Mouse (Mus musculus): ENCODE measurements at regions not wholly inside any gene's neighbourhood (a gene's known extent, or its start where the extent isn't known, plus 50 kb on each side); places are given as distances from the start of the nearest gene placed in this dataset.

GRCm38 (mm10) chr12:7691996-7692395 is 285.5 kb upstream of the Apob start:
- Histone ChIP-seq H3K36me3 (no peaks in the 10 kb centered on the region), H3K27me3 (no peaks in the 10 kb centered on the region), H3K9ac (no peak overlapping the region), H3K9me3 (replicated peaks) (no peaks in the 10 kb centered on the region), H3K4me1 (0 out of 2 replicates have a peak, but pooled peaks cover 4% of the 10 kb centered on the region), H3K4me3 (replicated peaks) (no peak overlapping the region), H3K4me2 (no peak overlapping the region), H3K27ac (no peak overlapping the region)
- 21% methylated on average over 7 of the region's 7 CpGs for WGBS
- no peak for ATAC-seq (replicated peaks; ENCODE audit: low FRiP score)

DNA sequence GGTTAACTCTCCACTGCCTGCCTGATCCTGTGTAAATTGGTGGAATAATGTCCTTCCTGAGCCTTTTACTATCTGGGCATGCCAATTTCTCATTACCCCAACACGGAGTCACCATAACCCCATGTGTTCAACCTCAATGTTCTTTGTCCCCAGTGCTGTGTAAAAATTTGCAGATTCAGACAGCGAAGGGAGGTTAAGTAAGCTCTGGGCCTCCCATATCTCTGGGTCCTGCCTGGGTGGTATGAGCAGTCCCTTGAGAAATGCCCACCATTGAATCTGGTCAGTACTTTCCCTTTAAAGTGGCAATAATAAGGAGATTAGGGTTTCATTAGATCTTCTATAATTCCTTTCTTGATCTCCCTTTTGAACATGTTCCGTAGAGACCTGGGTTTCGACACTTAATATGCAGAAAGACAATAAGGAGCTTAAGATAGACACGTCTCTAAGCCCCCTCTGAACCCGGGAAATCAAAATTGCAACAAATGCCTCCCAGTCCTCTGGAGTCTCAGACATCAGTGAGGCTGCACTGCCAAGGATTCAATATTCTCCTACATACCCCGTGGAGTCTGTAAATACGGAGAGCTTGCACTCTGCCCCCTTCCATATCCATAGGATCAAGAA is 279.0 kb upstream of the Apob start:
- Histone ChIP-seq H3K27ac (no peak overlapping the region), H3K4me2 (no peak overlapping the region), H3K9me3 (replicated peaks) (no peaks in the 10 kb centered on the region), H3K4me3 (replicated peaks) (no peak overlapping the region), H3K9ac (no peak overlapping the region), H3K36me3 (no peaks in the 10 kb centered on the region), H3K27me3 (no peaks in the 10 kb centered on the region), H3K4me1 (no peaks in the 10 kb centered on the region)
- 85% methylated on average over 8 of the region's 8 CpGs for WGBS
- no peak for ATAC-seq (replicated peaks; ENCODE audit: low FRiP score)

DNA sequence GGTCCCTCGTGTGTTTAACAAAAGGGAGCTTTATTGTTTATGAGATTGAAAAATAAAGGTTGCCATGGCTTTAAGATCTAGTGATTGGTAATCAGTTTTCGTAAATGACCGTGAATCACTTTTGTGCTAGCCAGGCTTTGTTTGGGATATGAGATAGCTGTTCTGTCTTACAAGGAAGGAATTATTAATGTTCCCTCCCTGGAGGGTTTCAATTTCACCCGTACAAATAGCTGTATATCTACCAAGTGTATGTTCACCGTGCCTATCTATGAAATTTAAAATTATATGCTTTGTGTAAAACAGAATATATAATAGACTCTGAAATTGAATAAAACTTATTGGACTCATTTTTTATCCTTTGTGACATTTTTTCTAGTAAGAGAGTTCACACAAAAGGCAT is 268.3 kb upstream of the Apob start:
- Histone ChIP-seq H3K4me2 (no peak overlapping the region), H3K27ac (no peak overlapping the region), H3K4me3 (replicated peaks) (no peak overlapping the region), H3K9ac (no peak overlapping the region), H3K9me3 (replicated peaks) (no peaks in the 10 kb centered on the region), H3K4me1 (no peaks in the 10 kb centered on the region), H3K27me3 (no peaks in the 10 kb centered on the region), H3K36me3 (no peaks in the 10 kb centered on the region)
- ATAC-seq (replicated peaks; ENCODE audit: low FRiP score) = no peak
- WGBS = 61% methylated on average over 5 of the region's 5 CpGs

GRCm38 (mm10) chr12:7709872-7710271 is 267.6 kb upstream of the Apob start:
- Histone ChIP-seq H3K9ac (no peak overlapping the region), H3K27ac (no peak overlapping the region), H3K4me3 (replicated peaks) (no peak overlapping the region), H3K27me3 (no peaks in the 10 kb centered on the region), H3K4me2 (no peak overlapping the region), H3K9me3 (replicated peaks) (no peaks in the 10 kb centered on the region), H3K36me3 (no peaks in the 10 kb centered on the region), H3K4me1 (no peaks in the 10 kb centered on the region)
- 72% methylated on average over 2 of the region's 2 CpGs for WGBS
- ATAC-seq (replicated peaks; ENCODE audit: low FRiP score) = no peak

DNA sequence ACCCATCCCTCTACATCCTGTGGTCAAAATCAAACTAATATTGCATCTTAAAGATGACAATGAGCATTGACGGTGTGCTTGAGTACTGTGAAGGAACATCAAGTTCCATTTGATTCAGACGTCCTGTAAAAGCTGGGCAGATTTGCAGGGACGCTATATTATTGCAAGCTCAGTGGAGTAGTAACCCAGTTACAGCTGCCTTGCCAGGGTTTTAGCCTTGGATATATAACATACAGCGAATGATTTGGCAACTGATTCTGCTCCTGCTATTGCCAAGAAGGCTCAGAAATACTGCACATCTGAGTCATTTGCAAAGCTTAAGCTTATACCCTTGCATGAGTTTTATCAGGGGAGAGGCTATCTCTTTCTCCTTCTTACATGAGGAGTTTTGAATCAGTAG is 262.4 kb upstream of the Apob start:
- no peak for ATAC-seq (replicated peaks; ENCODE audit: low FRiP score)
- Histone ChIP-seq H3K9ac (no peak overlapping the region), H3K36me3 (no peaks in the 10 kb centered on the region), H3K4me2 (no peak overlapping the region), H3K4me3 (replicated peaks) (no peak overlapping the region), H3K27me3 (no peaks in the 10 kb centered on the region), H3K9me3 (replicated peaks) (no peaks in the 10 kb centered on the region), H3K4me1 (no peaks in the 10 kb centered on the region), H3K27ac (no peak overlapping the region)
- 86% methylated on average over 4 of the region's 4 CpGs for WGBS

DNA sequence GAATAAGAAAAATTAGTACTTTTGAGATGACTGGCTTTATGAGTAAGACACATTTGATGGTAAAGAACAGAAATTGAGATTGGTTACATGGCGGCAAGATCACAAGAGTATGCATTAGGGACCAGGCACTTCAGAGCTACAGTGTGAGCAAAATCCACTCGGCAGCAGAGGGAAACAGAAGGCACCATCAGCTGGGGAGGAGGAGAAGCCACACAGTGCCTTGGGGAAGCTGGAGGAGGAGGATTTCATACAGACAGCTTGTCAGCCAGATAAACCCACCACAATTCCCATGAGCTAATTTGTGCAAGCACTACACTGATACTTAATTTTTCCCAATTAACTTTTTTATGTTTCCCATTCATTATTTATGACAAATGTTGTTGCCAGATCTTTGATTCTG is 258.9 kb upstream of the Apob start:
- Histone ChIP-seq H3K4me2 (no peak overlapping the region), H3K36me3 (no peaks in the 10 kb centered on the region), H3K27me3 (no peaks in the 10 kb centered on the region), H3K4me3 (replicated peaks) (no peak overlapping the region), H3K9ac (no peak overlapping the region), H3K9me3 (replicated peaks) (no peaks in the 10 kb centered on the region), H3K27ac (no peak overlapping the region), H3K4me1 (no peaks in the 10 kb centered on the region)
- WGBS = 80% methylated on average over 2 of the region's 2 CpGs
- no peak for ATAC-seq (replicated peaks; ENCODE audit: low FRiP score)

DNA sequence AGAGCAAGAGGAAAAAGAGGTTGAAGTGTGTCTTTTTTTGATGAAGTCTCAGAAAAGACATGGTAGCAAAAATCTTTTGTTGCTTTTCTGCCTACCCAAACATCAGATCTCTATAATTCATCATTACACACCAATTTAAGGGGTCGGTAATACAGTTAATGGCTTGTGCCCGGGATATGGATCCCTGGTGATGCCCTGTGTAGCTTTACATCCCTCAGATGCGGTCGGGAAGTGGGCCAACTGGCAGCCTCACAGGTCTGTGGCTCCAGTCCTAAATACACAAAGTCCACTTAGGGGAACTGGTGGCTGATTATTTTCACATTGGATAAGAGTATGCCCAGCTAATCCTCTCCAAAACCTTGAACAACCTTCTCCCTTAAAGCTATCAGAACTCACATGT is 258.4 kb upstream of the Apob start:
- H3K4me3 ChIP-seq (replicated peaks) = no peak overlapping the region
- WGBS = 59% methylated on average over 4 of the region's 4 CpGs

GRCm38 (mm10) chr12:7724992-7725391 is 252.5 kb upstream of the Apob start:
- no peaks in the 10 kb centered on the region for H3K36me3 ChIP-seq
- H3K9ac ChIP-seq = no peak overlapping the region
- H3K4me1 ChIP-seq = no peaks in the 10 kb centered on the region
- no peaks in the 10 kb centered on the region for H3K27me3 ChIP-seq
- 80% methylated on average over 3 of the region's 3 CpGs for WGBS
- ATAC-seq (replicated peaks; ENCODE audit: low FRiP score) = no peak
- H3K27ac ChIP-seq = no peak overlapping the region
- no peak overlapping the region for H3K4me2 ChIP-seq
- no peaks in the 10 kb centered on the region for H3K9me3 ChIP-seq (replicated peaks)
- H3K4me3 ChIP-seq (replicated peaks) = no peak overlapping the region

More for the DNA sequence above, 258.4 kb upstream of the Apob start:
- Histone ChIP-seq H3K27ac (no peak overlapping the region), H3K27me3 (no peaks in the 10 kb centered on the region), H3K9ac (no peak overlapping the region), H3K9me3 (replicated peaks) (no peaks in the 10 kb centered on the region), H3K4me2 (no peak overlapping the region), H3K4me1 (no peaks in the 10 kb centered on the region), H3K36me3 (no peaks in the 10 kb centered on the region)
- no peak for ATAC-seq (replicated peaks; ENCODE audit: low FRiP score)

DNA sequence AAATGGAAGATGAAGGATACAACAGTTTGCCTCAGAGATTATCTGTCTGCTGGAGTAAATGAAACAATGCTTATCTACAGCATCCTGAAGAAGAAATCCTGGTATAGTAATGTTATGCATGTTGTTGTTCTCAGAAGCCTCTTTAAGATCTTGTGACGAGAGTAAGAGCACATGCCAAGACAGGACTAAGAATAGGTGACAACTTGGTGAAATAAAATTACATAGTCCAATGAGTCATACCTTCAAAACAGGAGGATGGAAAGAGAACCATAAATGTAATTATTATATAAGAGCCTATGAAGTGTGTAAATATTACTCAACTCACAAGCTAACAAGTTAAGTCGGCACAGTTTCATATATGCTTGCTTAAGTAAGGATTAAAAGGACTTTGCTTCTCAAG is 239.4 kb upstream of the Apob start:
- Histone ChIP-seq H3K27me3 (no peaks in the 10 kb centered on the region), H3K9ac (no peak overlapping the region), H3K9me3 (replicated peaks) (no peaks in the 10 kb centered on the region), H3K4me1 (no peaks in the 10 kb centered on the region), H3K27ac (no peak overlapping the region), H3K4me2 (no peak overlapping the region), H3K4me3 (replicated peaks) (no peak overlapping the region), H3K36me3 (no peaks in the 10 kb centered on the region)
- ATAC-seq (replicated peaks; ENCODE audit: low FRiP score) = no peak
- 92% methylated on average over 2 of the region's 2 CpGs for WGBS

GRCm38 (mm10) chr12:7738629-7739351 is 238.7 kb upstream of the Apob start:
- H3K27me3 ChIP-seq = no peaks in the 10 kb centered on the region
- no peaks in the 10 kb centered on the region for H3K4me1 ChIP-seq
- H3K9me3 ChIP-seq (replicated peaks) = no peaks in the 10 kb centered on the region
- no peak for ATAC-seq (replicated peaks; ENCODE audit: low FRiP score)
- no peak overlapping the region for H3K4me3 ChIP-seq (replicated peaks)
- H3K27ac ChIP-seq = no peak overlapping the region
- WGBS = 46% methylated on average over 3 of the region's 3 CpGs
- H3K9ac ChIP-seq = no peak overlapping the region
- H3K4me2 ChIP-seq = no peak overlapping the region
- no peaks in the 10 kb centered on the region for H3K36me3 ChIP-seq

- H3K4me3 ChIP-seq (replicated peaks) = no peak overlapping the region
- no peaks in the 10 kb centered on the region for H3K4me1 ChIP-seq
- no peak overlapping the region for H3K27ac ChIP-seq
- no peaks in the 10 kb centered on the region for H3K27me3 ChIP-seq
- no peak overlapping the region for H3K9ac ChIP-seq
- ATAC-seq (replicated peaks; ENCODE audit: low FRiP score) = no peak
- no peaks in the 10 kb centered on the region for H3K9me3 ChIP-seq (replicated peaks)
- 61% methylated on average over 5 of the region's 5 CpGs for WGBS
- H3K4me2 ChIP-seq = no peak overlapping the region
- no peaks in the 10 kb centered on the region for H3K36me3 ChIP-seq
These were observed 238.0 kb upstream of the Apob start for GRCm38 (mm10) chr12:7739352-7739994.

GRCm38 (mm10) chr12:7746708-7747107 is 230.7 kb upstream of the Apob start:
- Histone ChIP-seq H3K9me3 (replicated peaks) (no peaks in the 10 kb centered on the region), H3K27me3 (no peaks in the 10 kb centered on the region), H3K4me3 (replicated peaks) (no peak overlapping the region), H3K9ac (no peak overlapping the region), H3K4me1 (0 out of 2 replicates have a peak, but pooled peaks cover 7% of the 10 kb centered on the region), H3K4me2 (no peak overlapping the region), H3K27ac (no peak overlapping the region), H3K36me3 (no peaks in the 10 kb centered on the region)
- ATAC-seq (replicated peaks; ENCODE audit: low FRiP score) = no peak
- WGBS = 51% methylated on average over 2 of the region's 2 CpGs

All from kidney, embryonic 15.5 days (tissue).